8 mouse cellular contexts compared by ENCODE assay signal in the genomic region with DNA sequence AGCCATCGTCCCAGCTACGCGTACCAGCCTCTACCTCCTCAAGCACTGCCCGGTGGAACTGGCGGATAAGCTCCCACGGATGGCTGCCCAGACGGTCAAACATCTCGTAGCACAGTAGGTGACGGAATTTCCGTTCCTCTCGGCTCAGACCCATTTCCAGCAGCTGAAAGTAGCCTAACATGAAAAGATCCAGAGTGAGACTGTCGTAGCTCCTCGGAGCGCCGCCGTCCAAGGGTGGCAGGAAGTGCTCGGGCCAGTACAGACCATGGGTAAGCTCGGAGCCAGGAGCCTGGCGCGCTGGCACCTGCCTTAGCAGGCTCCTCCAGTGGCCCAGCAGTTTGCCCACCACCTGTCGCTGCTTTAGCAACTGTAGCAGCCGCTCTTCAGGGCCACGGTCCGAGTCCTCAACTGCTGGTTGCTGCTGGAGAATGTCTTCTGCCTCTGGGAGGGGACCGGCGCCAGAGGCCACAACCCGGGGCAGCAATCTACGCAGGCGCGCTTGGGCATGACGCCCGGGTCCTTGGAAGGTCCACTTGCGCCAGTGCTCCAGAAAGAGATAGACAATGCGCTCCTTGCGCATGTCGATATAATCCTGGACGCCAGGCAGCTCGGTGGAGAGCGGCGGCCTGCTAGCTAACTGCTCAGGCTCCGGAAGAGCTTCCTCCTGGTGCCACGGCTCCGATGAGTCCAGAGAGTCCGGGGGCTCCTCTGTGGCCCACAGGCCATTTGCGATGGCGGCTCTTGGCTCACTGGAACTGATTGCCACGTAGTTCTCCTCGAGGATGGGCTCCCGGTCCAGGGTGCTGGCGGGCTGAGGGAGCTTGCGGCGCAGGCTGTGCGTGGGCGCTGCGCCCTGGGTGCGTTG. TPM values are rescaled to one million over a fixed set of nuclear protein-coding genes. Genes with fewer than 3 reads are reported as not detected.
DNase-seq lines count a peak whose midpoint lies in the region; ATAC-seq and TF ChIP-seq lines count a peak whose summit lies in the region.

No protein-coding gene starts in this region.

- no peak overlapping the region for H3K9ac ChIP-seq in intestine, embryonic 15.5 days
- H3K9ac ChIP-seq in midbrain, embryonic 12.5 days (replicated peaks) = no peak overlapping the region

- peak overlapping the region; percentile 30; the same call in 1 of the 2 replicates for H3K27ac ChIP-seq in left cerebral cortex, adult 2 months
- H3K27ac ChIP-seq in intestine, embryonic 15.5 days = no peak overlapping the region
- no peak overlapping the region for H3K27ac ChIP-seq in midbrain, embryonic 12.5 days (replicated peaks)

- TF ChIP-seq CTCF in left cerebral cortex, adult 2 months (IDR thresholded peaks at IDR 0.05) = no peak

- intact Hi-C loops in left cerebral cortex, adult 2 months (cut with DNase I) = no loop called here

- H3K4me2 ChIP-seq in intestine, embryonic 15.5 days (replicated peaks) = peak overlapping the region; percentile 48
- H3K4me2 ChIP-seq in midbrain, embryonic 12.5 days (replicated peaks) = peak overlapping the region; percentile 37

- 30% methylated on average over 56 of the region's 56 CpGs for WGBS in intestine, embryonic 15.5 days
- 4% methylated on average over 56 of the region's 56 CpGs for WGBS in midbrain, embryonic 12.5 days

- no peaks in the 10 kb centered on the region for H3K9me3 ChIP-seq in intestine, embryonic 15.5 days
- H3K9me3 ChIP-seq in midbrain, embryonic 12.5 days = no peaks in the 10 kb centered on the region

- peak overlapping the region; percentile 45 for H3K4me3 ChIP-seq in left cerebral cortex, adult 2 months
- peak overlapping the region; percentile 24 for H3K4me3 ChIP-seq in intestine, embryonic 15.5 days (replicated peaks)
- peak overlapping the region; percentile 21 for H3K4me3 ChIP-seq in midbrain, embryonic 12.5 days

- DNase-seq in left cerebral cortex, adult 2 months (ENCODE audit: extremely low spot score in 1 of 2, low spot score in 2 of 2) = peak in 1 of 2 experiments; percentile 40
- DNase-seq in left cerebral cortex, adult 11 months (ENCODE audit: low spot score) = no peak
- DNase-seq in cerebellum, postnatal 10 days = peak; percentile 72 to 82
- DNase-seq in heart, adult 18-20 months = peak; percentile 86 to 87
- DNase-seq in embryo, embryonic 11 days = no peak
- DNase-seq in thymus, adult 18-20 months = no peak

- H3K27me3 ChIP-seq in intestine, embryonic 15.5 days (replicated peaks) = peaks cover 93% of the 10 kb centered on the region
- peaks cover 100% of the 10 kb centered on the region for H3K27me3 ChIP-seq in midbrain, embryonic 12.5 days

- ATAC-seq in intestine, embryonic 15.5 days = no peak
- no peak for ATAC-seq in midbrain, embryonic 12.5 days (ENCODE audit: low FRiP score, low read depth)

- no peaks in the 10 kb centered on the region for H3K36me3 ChIP-seq in intestine, embryonic 15.5 days
- H3K36me3 ChIP-seq in midbrain, embryonic 12.5 days = no peaks in the 10 kb centered on the region

- peaks cover 43% of the 10 kb centered on the region for H3K4me1 ChIP-seq in intestine, embryonic 15.5 days (replicated peaks)
- peaks cover 32% of the 10 kb centered on the region for H3K4me1 ChIP-seq in midbrain, embryonic 12.5 days

RNA-seq across cellular contexts. Expression of a gene that starts 9.7 kb away (rescaled TPM):
- total RNA-seq in left cerebral cortex, adult 2 months (2021) = 10 to 100 TPM; 16.4 to 28.6 TPM
- total RNA-seq in heart, adult 18-20 months (2021) = 1 to 10 TPM; 1.4 to 1.6 TPM
- 1.4 and 1.5 TPM in 2 replicates for polyA plus RNA-seq in intestine, embryonic 15.5 days (2015; fragmentation: Nextera tagmentation; extraction: Ambion mirVana)
- 0.73 and 0.83 TPM in 2 replicates for polyA plus RNA-seq in midbrain, embryonic 12.5 days (2016; fragmentation: Nextera tagmentation; extraction: Ambion mirVana)

RNA-seq across cellular contexts. Expression of a gene that starts 26.8 kb away (rescaled TPM):
- 1 to 10 TPM; 2.1 to 2.6 TPM for total RNA-seq in left cerebral cortex, adult 2 months (2021)
- total RNA-seq in heart, adult 18-20 months (2021) = 1 to 10 TPM; 2.5 to 2.7 TPM
- polyA plus RNA-seq in intestine, embryonic 15.5 days (2015; fragmentation: Nextera tagmentation; extraction: Ambion mirVana) = 29.2 and 30.8 TPM in 2 replicates
- polyA plus RNA-seq in midbrain, embryonic 12.5 days (2016; fragmentation: Nextera tagmentation; extraction: Ambion mirVana) = 0.26 TPM in 1 of 2 replicates, not detected in the other

RNA-seq across cellular contexts. Expression of a gene that starts 33.3 kb away (rescaled TPM):
- not detected for total RNA-seq in left cerebral cortex, adult 2 months (2021)
- total RNA-seq in heart, adult 18-20 months (2021) = not detected
- polyA plus RNA-seq in intestine, embryonic 15.5 days (2015; fragmentation: Nextera tagmentation; extraction: Ambion mirVana) = 0.30 and 0.42 TPM in 2 replicates
- 0.47 and 0.60 TPM in 2 replicates for polyA plus RNA-seq in midbrain, embryonic 12.5 days (2016; fragmentation: Nextera tagmentation; extraction: Ambion mirVana)

RNA-seq across cellular contexts. Expression of a gene that starts 52.5 kb away (rescaled TPM):
- 100 to 1,000 TPM; 300 to 307 TPM for total RNA-seq in left cerebral cortex, adult 2 months (2021)
- total RNA-seq in heart, adult 18-20 months (2021) = 10 to 100 TPM; 61.9 to 66.2 TPM
- polyA plus RNA-seq in intestine, embryonic 15.5 days (2015; fragmentation: Nextera tagmentation; extraction: Ambion mirVana) = 57.8 and 60.0 TPM in 2 replicates
- polyA plus RNA-seq in midbrain, embryonic 12.5 days (2016; fragmentation: Nextera tagmentation; extraction: Ambion mirVana) = 104 and 105 TPM in 2 replicates

RNA-seq across cellular contexts. Expression of a gene that starts 53.1 kb away (rescaled TPM):
- total RNA-seq in left cerebral cortex, adult 2 months (2021) = 100 to 1,000 TPM in 1 of 2 experiments, 10 to 100 TPM in 1; 89.1 to 101 TPM
- total RNA-seq in heart, adult 18-20 months (2021) = 10 to 100 TPM; 10.9 to 15.9 TPM
- polyA plus RNA-seq in intestine, embryonic 15.5 days (2015; fragmentation: Nextera tagmentation; extraction: Ambion mirVana) = 11.0 and 12.9 TPM in 2 replicates
- 9.4 and 9.9 TPM in 2 replicates for polyA plus RNA-seq in midbrain, embryonic 12.5 days (2016; fragmentation: Nextera tagmentation; extraction: Ambion mirVana)

Comparison
In these comparisons a context has a peak if more than half of its experiments do, and no peak if none do; other contexts are left out.
1. DNase-seq: peak in cerebellum, postnatal 10 days (2 of 2) and heart, adult 18-20 months (2 of 2); none in left cerebral cortex, adult 11 months (single experiment), embryo, embryonic 11 days (single experiment) and thymus, adult 18-20 months (0 of 2).
2. RNA of a gene that starts 9.7 kb away (total RNA-seq): 16.4 to 28.6 TPM in left cerebral cortex, adult 2 months; 1.4 to 1.6 TPM in heart, adult 18-20 months; every median in the first group is over 4 times any median in the second.
3. Peak in every context shown above with its lines, with median percentiles within 50 percentile points of each other: H3K4me3 ChIP-seq.